Mouse (Mus musculus) hindbrain, embryonic 11.5 days (tissue): ENCODE measurements around the gene Ganab. TPM values are rescaled to one million over a fixed set of nuclear protein-coding genes. Genes with fewer than 3 reads are reported as not detected.
"Not testable (repeated sequence)": the region's sequence is repeated elsewhere in the genome, so short reads cannot be mapped to it uniquely, and the experiment has no call there.

Experiments
- ATAC-seq: fragments of 200-750 bp; cut with Nextera tagmentation; 2 replicates; pipeline ENCODE4 v1.8.0; 2017; ENCODE audit warnings: mild to moderate bottlenecking, moderate TSS enrichment, moderate library complexity; ENCODE audit not compliant: low FRiP score
- DNase-seq: peaks from one replicate; pipeline ENCODE4 v3.0.0-alpha.2; 2015; ENCODE audit warnings: low spot score
- H3K27ac ChIP-seq: fragments of 300-500 bp; sonication (generic); 2 replicates; pipeline ENCODE4 v1.5.1; 2014; ENCODE audit warnings: mild to moderate bottlenecking, low read depth, low read length
- H3K27me3 ChIP-seq: fragments of 300-500 bp; sonication (generic); 2 replicates; pipeline ENCODE4 v1.6.1; 2014; ENCODE audit warnings: mild to moderate bottlenecking, low read length, moderate library complexity, mixed read lengths; ENCODE audit not compliant: control insufficient read depth, insufficient read depth
- H3K36me3 ChIP-seq: fragments of 300-500 bp; sonication (generic); 2 replicates; pipeline ENCODE4 v1.6.1; 2014; ENCODE audit warnings: mild to moderate bottlenecking, low read length, moderate library complexity, mixed read lengths; ENCODE audit not compliant: control insufficient read depth, insufficient read depth
- H3K4me1 ChIP-seq: fragments of 300-500 bp; sonication (generic); replicated peaks from 2 replicates; pipeline ENCODE4 v1.6.1; 2014; ENCODE audit warnings: low read length, mixed read lengths; ENCODE audit not compliant: control insufficient read depth, insufficient read depth
- H3K4me2 ChIP-seq: fragments of 300-500 bp; sonication (generic); replicated peaks from 2 replicates; pipeline ENCODE4 v1.6.1; 2014; ENCODE audit warnings: mild to moderate bottlenecking, low read depth, low read length
- H3K4me3 ChIP-seq: fragments of 300-500 bp; sonication (generic); 2 replicates; pipeline ENCODE4 v1.5.1; 2014; ENCODE audit warnings: low read depth, low read length
- H3K9ac ChIP-seq: fragments of 300-500 bp; sonication (generic); 2 replicates; pipeline ENCODE4 v1.6.1; 2014; ENCODE audit warnings: low read depth, low read length
- H3K9me3 ChIP-seq: fragments of 300-500 bp; sonication (generic); 2 replicates; pipeline ENCODE4 v1.6.1; 2016; ENCODE audit warnings: low read length; ENCODE audit not compliant: control insufficient read depth
- WGBS: fragments of 180-500 bp; shearing (Covaris S2); extraction: QIAGEN DNeasy Blood & Tissue Kit; methylation state at CpG from one replicate; pipeline ENCODE4 v1.1.7; 2014; 5-methylcytosine and 5-hydroxymethylcytosine counted together
- polyA plus RNA-seq: library from polyadenylated mRNA; unstranded; fragments of >200 nt; fragmentation: Nextera tagmentation; extraction: Ambion mirVana; gene quantifications from 2 replicates; pipeline ENCODE4 v1.2.1, GENCODE M21; 2014

Gene Ganab
- polyA plus RNA-seq, 1 experiment from 2014 or later: 89.8 TPM

DNA sequence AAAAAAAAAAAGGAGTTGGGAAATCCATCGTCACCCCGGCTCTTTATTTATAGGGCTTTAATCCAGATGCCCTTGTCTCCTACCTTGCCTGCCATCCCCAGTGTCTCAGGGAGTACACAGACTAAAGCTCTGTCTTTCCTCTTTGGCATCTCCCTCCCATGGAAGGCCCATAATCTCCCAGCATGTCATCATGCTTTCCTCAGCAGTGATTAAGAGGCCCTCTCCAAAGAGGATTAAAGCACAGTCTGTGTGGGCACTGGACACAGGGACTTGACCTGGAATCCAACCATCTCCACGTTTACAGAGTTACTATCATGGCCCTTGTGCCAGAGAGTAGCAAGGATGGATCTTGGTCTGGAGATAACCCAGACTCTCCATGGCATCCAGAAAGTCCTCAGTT, 14.3 kb upstream of the Ganab start, which contains the start of the genes Lbhd1 and Gm49403:
Gene Lbhd1, plus strand, starts transcription at position 117 of the 400 bp plus-strand sequence.
Gene Gm49403, plus strand, starts transcription at position 315 of the 400 bp plus-strand sequence.
- 89% methylated on average over 3 of the region's 3 CpGs for WGBS
- H3K9me3 ChIP-seq: no peaks in the 10 kb centered on the region
- DNase-seq (no peak), ATAC-seq (no peak)
- no peak within 1 kb of the TSS for H3K4me2 ChIP-seq
- peaks cover 3% of the 10 kb centered on the region for H3K4me1 ChIP-seq
- H3K4me3 ChIP-seq: no peak within 1 kb of the TSS
- H3K36me3 ChIP-seq: no peaks in the 10 kb centered on the region
- H3K27me3 ChIP-seq: no peaks in the 10 kb centered on the region
- H3K27ac ChIP-seq: no peak within 1 kb of the TSS
- H3K9ac ChIP-seq: no peak within 1 kb of the TSS

DNA sequence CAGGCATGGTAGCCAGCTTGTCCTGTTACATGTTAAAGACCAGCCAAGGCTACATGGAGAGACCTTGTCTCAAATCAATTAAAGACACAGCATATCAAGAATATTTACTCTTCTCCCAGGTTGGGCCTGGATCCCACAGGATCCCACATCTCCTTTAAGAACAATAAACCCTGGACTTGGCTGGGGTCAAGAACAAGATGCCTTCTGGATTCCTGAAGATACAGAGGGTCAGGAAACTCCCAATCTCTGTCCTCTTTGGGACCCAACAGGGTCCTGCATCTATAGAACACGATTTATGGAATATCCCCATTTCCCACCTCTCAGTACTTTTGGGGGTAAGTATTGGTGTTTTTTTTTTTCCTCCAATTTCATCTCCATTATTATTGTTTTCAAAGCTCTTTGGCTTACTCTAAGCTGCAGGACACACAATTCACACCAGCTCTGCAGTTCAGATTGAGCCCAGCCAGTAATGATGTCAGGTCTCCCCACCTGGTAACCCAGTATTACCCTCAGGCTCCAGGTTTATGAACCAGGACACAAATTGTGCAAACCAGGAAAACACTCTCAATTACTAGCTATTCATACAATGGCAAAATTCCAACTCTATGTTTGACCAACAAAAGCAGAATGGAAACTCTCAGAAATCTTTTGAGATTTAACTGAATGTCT, 10.8 kb upstream of the Ganab start:
- DNase-seq: no peak
- WGBS: 48% methylated on average over 1 of the region's 1 CpGs
- no peaks in the 10 kb centered on the region for H3K27me3 ChIP-seq
- H3K4me1 ChIP-seq: peaks cover 3% of the 10 kb centered on the region
- no peak overlapping the region for H3K27ac ChIP-seq
- ATAC-seq: no peak
- H3K9me3 ChIP-seq: no peaks in the 10 kb centered on the region
- H3K4me2 ChIP-seq: peak overlapping the region; percentile 47; the same call in 1 of the 2 replicates
- no peaks in the 10 kb centered on the region for H3K36me3 ChIP-seq
- H3K9ac ChIP-seq: peak overlapping the region; percentile 83; the same call in 1 of the 2 replicates
- H3K4me3 ChIP-seq: no peak overlapping the region

DNA sequence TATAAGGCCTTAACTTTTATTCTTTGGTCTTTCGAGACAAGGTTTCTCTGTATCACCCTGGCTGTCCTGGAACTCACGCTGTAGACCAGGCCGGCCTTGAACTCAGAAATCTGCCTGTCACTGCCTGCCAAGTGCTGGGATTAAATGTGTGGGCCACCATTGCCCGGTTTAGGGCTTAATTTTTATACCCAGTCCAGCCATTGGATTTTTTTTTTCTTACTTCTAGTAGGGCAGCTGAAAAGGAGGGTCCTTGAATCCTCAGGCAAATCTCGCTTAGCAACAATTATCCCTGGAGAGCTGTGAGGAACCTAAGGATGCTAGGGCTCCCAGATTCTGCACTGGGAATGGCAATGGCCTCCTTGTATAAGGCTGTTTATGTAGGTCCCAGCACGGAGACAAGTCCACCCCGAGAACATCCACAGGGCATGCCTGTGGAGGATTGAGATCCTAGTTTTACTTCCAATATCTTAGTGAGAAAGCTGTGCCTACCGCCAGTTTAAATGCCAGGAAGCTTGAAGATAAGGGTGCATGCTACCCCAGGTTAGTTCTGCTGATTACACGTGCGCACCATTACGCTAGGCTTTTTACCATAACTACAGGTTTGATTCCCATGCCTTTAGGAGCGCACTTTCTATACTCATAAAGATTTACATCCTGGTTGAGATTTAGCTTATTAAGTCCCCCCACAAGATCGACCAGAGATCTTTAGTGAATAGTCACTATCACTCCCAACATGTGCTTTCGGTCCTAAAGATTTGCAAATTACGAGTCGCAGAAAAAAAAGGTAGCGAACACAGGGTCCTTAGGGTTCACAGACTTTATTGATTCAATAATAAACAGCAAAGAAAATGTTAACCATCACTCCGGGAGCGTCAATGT, 10.0 kb upstream of the Ganab start:
- peak; percentile 18 for DNase-seq
- Histone ChIP-seq H3K4me2 (peak overlapping the region; percentile 47), H3K9ac (peak overlapping the region; percentile 83), H3K27ac (peak overlapping the region; percentile 80), H3K4me1 (peaks cover 3% of the 10 kb centered on the region), H3K27me3 (no peaks in the 10 kb centered on the region), H3K36me3 (no peaks in the 10 kb centered on the region), H3K9me3 (no peaks in the 10 kb centered on the region), H3K4me3 (peak overlapping the region; percentile 64)
- no peak for ATAC-seq
- WGBS: 16% methylated on average over 19 of the region's 19 CpGs

DNA sequence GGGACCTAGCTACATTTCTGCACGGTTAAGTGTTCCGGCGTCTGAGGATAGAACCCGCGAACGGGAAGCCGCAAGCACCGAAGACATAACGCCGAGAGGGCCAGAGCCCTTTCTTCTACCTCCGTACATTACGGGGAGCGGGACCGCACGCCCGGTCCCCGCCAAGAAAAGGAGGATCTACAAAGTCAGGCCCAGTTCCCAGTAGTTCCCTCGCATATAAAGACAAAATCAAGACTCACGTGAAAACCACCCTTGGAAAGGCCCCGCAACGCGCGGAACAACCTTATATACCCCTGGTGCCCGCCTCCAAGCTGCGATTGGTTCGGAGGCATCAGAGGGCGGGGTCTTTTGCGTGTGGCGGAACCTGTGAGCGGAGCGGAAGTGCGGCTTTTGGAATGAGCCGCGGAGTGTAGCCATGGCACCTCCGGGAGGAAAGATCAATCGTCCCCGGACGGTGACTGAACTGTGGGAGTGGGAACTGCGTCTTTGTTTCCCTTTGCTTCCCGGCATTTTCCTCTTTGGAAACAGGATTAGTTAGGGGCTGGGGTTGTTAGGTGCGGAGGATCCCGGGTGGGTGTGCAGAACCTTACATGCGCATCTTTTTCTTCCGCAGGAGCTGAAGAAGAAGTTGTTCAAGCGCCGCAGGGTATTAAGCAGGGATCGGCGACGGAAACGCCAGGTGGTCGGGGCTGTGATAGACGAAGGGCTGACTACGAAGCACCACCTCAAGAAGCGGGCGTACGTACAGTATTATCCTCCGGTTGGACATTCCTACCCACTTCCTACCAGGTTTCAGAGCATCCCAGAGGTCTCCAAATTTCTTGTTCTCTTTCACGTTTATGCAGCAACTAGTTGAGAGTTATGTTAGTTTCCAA, 9.1 kb upstream of the Ganab start, which contains the start of the genes 1810009A15Rik and Gm49416:
Gene 1810009A15Rik, plus strand, starts transcription at position 343 of the 875 bp plus-strand sequence.
Gene Gm49416, plus strand, starts transcription at position 416 of the 875 bp plus-strand sequence.
- Histone ChIP-seq H3K4me1 (peaks cover 3% of the 10 kb centered on the region), H3K27me3 (no peaks in the 10 kb centered on the region), H3K4me2 (peak within 1 kb of the TSS; percentile 74), H3K36me3 (no peaks in the 10 kb centered on the region), H3K4me3 (peak within 1 kb of the TSS; percentile 64), H3K9ac (peak within 1 kb of the TSS; percentile 83), H3K9me3 (no peaks in the 10 kb centered on the region), H3K27ac (peak within 1 kb of the TSS; percentile 80)
- peak; percentile 95 for ATAC-seq
- under 1% methylated on average over 58 of the region's 58 CpGs for WGBS
- DNase-seq: peak; percentile 97

DNA sequence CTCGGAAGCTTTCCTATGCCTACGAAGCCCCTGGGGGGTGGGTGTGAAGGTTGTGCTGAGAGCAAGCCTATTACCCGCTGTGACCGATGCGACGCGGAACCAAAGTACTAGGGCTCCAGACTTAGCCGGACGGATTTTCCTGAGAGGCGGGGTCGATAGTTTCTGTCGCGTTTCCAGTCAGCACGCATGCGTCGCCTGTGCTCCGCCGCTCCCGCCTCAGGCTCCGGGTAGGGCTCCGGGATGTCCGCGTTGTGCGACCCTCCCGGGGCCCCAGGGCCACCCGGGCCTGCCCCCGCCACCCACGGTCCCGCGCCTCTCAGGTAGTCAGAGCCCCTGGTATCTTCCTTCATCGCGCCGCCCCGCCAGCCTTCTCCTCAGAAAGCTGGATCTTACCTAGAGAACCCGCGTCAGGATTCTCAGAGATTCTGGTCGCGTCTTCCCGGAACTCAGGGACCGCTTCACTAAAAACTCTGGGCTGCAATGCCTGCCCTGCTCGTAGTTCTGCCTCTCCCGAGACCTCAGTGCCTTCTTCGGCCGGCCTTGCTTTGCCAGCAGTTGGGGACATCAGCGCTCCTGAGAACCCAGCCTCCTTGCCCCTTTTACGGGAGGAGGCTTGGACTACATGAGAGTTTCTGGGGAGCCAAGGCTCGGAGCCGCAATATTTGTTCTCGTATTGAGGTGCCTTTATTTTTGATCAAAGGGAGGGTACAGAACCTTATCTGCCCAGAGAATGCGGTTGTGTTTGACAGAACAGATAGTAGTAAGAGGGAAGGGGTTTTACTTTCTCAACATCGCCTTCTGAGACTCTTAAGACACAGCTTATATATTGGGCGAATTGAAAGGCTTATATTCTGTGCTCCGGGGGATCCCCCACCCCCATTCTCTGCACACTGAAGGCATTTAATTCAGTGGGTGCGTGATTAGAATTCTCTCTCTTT, 4.8 kb upstream of the Ganab start, which contains the start of gene Ints5:
Gene Ints5, plus strand, starts transcription at position 177 of the 938 bp plus-strand sequence.
- peak within 1 kb of the TSS; percentile 72 for H3K27ac ChIP-seq
- peaks cover 7% of the 10 kb centered on the region for H3K4me1 ChIP-seq
- H3K9ac ChIP-seq: peak within 1 kb of the TSS; percentile 95
- 2% methylated on average over 53 of the region's 54 CpGs for WGBS
- peak within 1 kb of the TSS; percentile 64 for H3K4me3 ChIP-seq
- no peaks in the 10 kb centered on the region for H3K27me3 ChIP-seq
- peak within 1 kb of the TSS; percentile 89 for H3K4me2 ChIP-seq
- ATAC-seq (peak; percentile 48), DNase-seq (peak; percentile 92)
- no peaks in the 10 kb centered on the region for H3K9me3 ChIP-seq
- no peaks in the 10 kb centered on the region for H3K36me3 ChIP-seq

DNA sequence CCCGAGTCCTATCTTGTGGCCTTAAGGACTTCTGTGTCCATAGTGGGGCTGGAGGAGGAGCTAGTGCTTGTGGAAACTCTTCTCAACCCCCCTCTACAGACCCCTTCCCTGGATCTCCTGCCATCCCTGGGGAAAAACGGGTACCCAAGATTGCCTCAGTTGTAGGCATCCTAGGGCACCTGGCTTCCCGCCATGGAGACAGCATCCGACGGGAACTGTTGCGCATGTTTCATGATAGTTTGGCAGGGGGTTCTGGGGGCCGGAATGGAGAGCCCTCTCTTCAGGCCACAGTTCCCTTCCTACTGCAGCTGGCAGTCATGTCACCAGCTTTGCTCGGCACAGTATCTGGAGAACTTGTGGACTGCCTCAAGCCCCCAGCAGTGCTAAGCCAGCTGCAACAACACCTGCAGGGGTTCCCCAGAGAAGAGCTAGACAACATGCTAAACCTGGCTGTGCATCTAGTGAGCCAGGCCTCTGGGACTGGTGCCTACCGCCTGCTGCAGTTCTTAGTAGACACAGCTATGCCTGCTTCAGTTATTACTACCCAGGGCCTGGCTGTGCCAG, 2.4 kb upstream of the Ganab start:
- no peak for ATAC-seq
- 0 out of 2 replicates have a peak overlapping the region, but pooled peaks have one; percentile 11 for H3K9ac ChIP-seq
- peaks cover 11% of the 10 kb centered on the region for H3K4me1 ChIP-seq

DNA sequence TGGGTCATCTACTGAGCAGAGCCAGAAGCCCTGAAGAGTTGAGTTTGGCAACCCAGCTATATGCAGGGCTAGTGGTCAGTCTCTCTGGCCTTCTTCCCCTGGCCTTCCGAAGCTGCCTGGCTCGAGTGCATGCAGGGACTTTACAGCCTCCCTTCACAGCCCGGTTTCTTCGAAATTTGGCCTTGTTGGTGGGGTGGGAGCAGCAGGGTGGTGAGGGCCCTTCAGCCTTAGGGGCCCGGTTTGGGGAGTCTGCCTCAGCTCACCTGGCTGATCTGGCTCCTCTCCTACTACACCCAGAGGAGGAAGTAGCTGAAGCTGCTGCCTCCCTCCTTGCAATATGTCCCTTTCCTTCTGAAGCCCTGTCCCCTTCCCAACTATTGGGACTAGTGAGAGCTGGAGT, 1.6 kb upstream of the Ganab start:
- not testable (repeated sequence) for H3K36me3 ChIP-seq, H3K27ac ChIP-seq, ATAC-seq, H3K4me2 ChIP-seq, H3K9ac ChIP-seq, H3K27me3 ChIP-seq, H3K9me3 ChIP-seq, H3K4me3 ChIP-seq, DNase-seq
- WGBS: 90% methylated on average over 5 of the region's 5 CpGs
- H3K4me1 ChIP-seq: peaks cover 11% of the 10 kb centered on the region

More for the DNA sequence above, 2.4 kb upstream of the Ganab start:
- no peak overlapping the region for H3K4me3 ChIP-seq
- H3K36me3 ChIP-seq: no peaks in the 10 kb centered on the region
- H3K4me2 ChIP-seq: no peak overlapping the region
- H3K27ac ChIP-seq: no peak overlapping the region
- no peak for DNase-seq
- H3K9me3 ChIP-seq: no peaks in the 10 kb centered on the region
- WGBS: 88% methylated on average over 9 of the region's 9 CpGs
- H3K27me3 ChIP-seq: no peaks in the 10 kb centered on the region
